Mouse (Mus musculus) heart, embryonic 11.5 days (tissue): ENCODE data around the gene Zc2hc1b. TPM values are rescaled to one million over a fixed set of nuclear protein-coding genes. Genes with fewer than 3 reads are reported as not detected.

Experiments used
- ATAC-seq: fragments of 200-750 bp; cut with Nextera tagmentation; replicated peaks from 2 replicates; pipeline ENCODE4 v1.8.0; 2017; ENCODE audit warnings: moderate library complexity; ENCODE audit not compliant: insufficient number of reproducible peaks, low FRiP score, low TSS enrichment
- H3K27ac ChIP-seq: fragments of 300-500 bp; sonication (generic); 2 replicates; pipeline ENCODE4 v1.5.1; 2014; ENCODE audit warnings: mild to moderate bottlenecking, low read depth, low read length
- H3K27me3 ChIP-seq: fragments of 300-500 bp; sonication (generic); 2 replicates; pipeline ENCODE4 v1.6.1; 2014; ENCODE audit warnings: mild to moderate bottlenecking, low read length, mixed read lengths; ENCODE audit not compliant: control insufficient read depth, insufficient read depth
- H3K36me3 ChIP-seq: fragments of 300-500 bp; sonication (generic); 2 replicates; pipeline ENCODE4 v1.6.1; 2014; ENCODE audit warnings: mild to moderate bottlenecking, low read length, moderate library complexity, mixed read lengths; ENCODE audit not compliant: control insufficient read depth, insufficient read depth
- H3K4me1 ChIP-seq: fragments of 300-500 bp; sonication (generic); 2 replicates; pipeline ENCODE4 v1.6.1; 2014; ENCODE audit warnings: low read length; ENCODE audit not compliant: control insufficient read depth, insufficient read depth
- H3K4me2 ChIP-seq: fragments of 300-500 bp; sonication (generic); 2 replicates; pipeline ENCODE4 v1.6.1; 2014; ENCODE audit warnings: mild to moderate bottlenecking, moderate library complexity
- H3K4me3 ChIP-seq: fragments of 300-500 bp; sonication (generic); 2 replicates; pipeline ENCODE4 v1.5.1; 2014; ENCODE audit warnings: low read depth, low read length
- H3K9ac ChIP-seq: fragments of 300-500 bp; sonication (generic); 2 replicates; pipeline ENCODE4 v1.6.1; 2014; ENCODE audit warnings: mild to moderate bottlenecking, low read depth, low read length, moderate library complexity
- H3K9me3 ChIP-seq: fragments of 300-500 bp; sonication (generic); replicated peaks from 2 replicates; pipeline ENCODE4 v1.6.1; 2016; ENCODE audit warnings: low read length; ENCODE audit not compliant: control insufficient read depth
- WGBS: fragments of 180-500 bp; shearing (Covaris S2); extraction: QIAGEN DNeasy Blood & Tissue Kit; methylation state at CpG from one replicate; pipeline ENCODE4 v1.1.7; 2014; ENCODE audit not compliant: insufficient replicate concordance; 5-methylcytosine and 5-hydroxymethylcytosine counted together
- polyA plus RNA-seq: library from polyadenylated mRNA; unstranded; fragments of >200 nt; fragmentation: Nextera tagmentation; extraction: Ambion mirVana; gene quantifications from 2 replicates; pipeline ENCODE4 v1.2.1, GENCODE M21; 2014

Zc2hc1b gene
- polyA plus RNA-seq, 1 experiment from 2014 or later: not detected

GRCm38 (mm10) chr10:13135751-13136150, 42.1 kb downstream of the Zc2hc1b start:
- no peak for ATAC-seq
- H3K4me1 ChIP-seq: no peaks in the 10 kb centered on the region
- 82% methylated on average over 7 of the region's 7 CpGs for WGBS
- no peak overlapping the region for H3K27ac ChIP-seq
- H3K9ac ChIP-seq: no peak overlapping the region
- H3K9me3 ChIP-seq: no peaks in the 10 kb centered on the region
- no peak overlapping the region for H3K4me3 ChIP-seq
- no peak overlapping the region for H3K4me2 ChIP-seq
- no peaks in the 10 kb centered on the region for H3K27me3 ChIP-seq
- H3K36me3 ChIP-seq: no peaks in the 10 kb centered on the region

- no peak overlapping the region for H3K9ac ChIP-seq
- H3K36me3 ChIP-seq: no peaks in the 10 kb centered on the region
- WGBS: 88% methylated on average over 7 of the region's 7 CpGs
- H3K4me1 ChIP-seq: no peaks in the 10 kb centered on the region
- H3K4me3 ChIP-seq: no peak overlapping the region
- H3K9me3 ChIP-seq: no peaks in the 10 kb centered on the region
- ATAC-seq: no peak
- H3K27ac ChIP-seq: no peak overlapping the region
- H3K4me2 ChIP-seq: no peak overlapping the region
- H3K27me3 ChIP-seq: no peaks in the 10 kb centered on the region
Observed at GRCm38 (mm10) chr10:13135276-13135675, 42.5 kb downstream of the Zc2hc1b start.

GRCm38 (mm10) chr10:13133850-13134249, 44.0 kb downstream of the Zc2hc1b start:
- no peak overlapping the region for H3K9ac ChIP-seq
- H3K4me1 ChIP-seq: no peaks in the 10 kb centered on the region
- no peak overlapping the region for H3K4me3 ChIP-seq
- no peaks in the 10 kb centered on the region for H3K9me3 ChIP-seq
- no peak for ATAC-seq
- H3K27ac ChIP-seq: no peak overlapping the region
- H3K27me3 ChIP-seq: no peaks in the 10 kb centered on the region
- no peak overlapping the region for H3K4me2 ChIP-seq
- no peaks in the 10 kb centered on the region for H3K36me3 ChIP-seq
- 68% methylated on average over 4 of the region's 4 CpGs for WGBS

- 89% methylated on average over 7 of the region's 7 CpGs for WGBS
- no peaks in the 10 kb centered on the region for H3K27me3 ChIP-seq
- H3K27ac ChIP-seq: no peak overlapping the region
- no peaks in the 10 kb centered on the region for H3K4me1 ChIP-seq
- no peak overlapping the region for H3K4me3 ChIP-seq
- no peaks in the 10 kb centered on the region for H3K9me3 ChIP-seq
- H3K36me3 ChIP-seq: 0 out of 2 replicates have a peak, but pooled peaks cover 4% of the 10 kb centered on the region
- no peak for ATAC-seq
- no peak overlapping the region for H3K4me2 ChIP-seq
- H3K9ac ChIP-seq: no peak overlapping the region
Observed at GRCm38 (mm10) chr10:13127946-13128345, 49.9 kb downstream of the Zc2hc1b start.

GRCm38 (mm10) chr10:13127335-13127734, 50.5 kb downstream of the Zc2hc1b start:
- ATAC-seq: no peak
- 71% methylated on average over 13 of the region's 13 CpGs for WGBS

GRCm38 (mm10) chr10:13125811-13126210, 52.0 kb downstream of the Zc2hc1b start:
- Histone ChIP-seq H3K9ac (no peak overlapping the region), H3K9me3 (no peaks in the 10 kb centered on the region), H3K4me1 (no peaks in the 10 kb centered on the region), H3K27me3 (no peaks in the 10 kb centered on the region), H3K4me3 (no peak overlapping the region), H3K36me3 (0 out of 2 replicates have a peak, but pooled peaks cover 4% of the 10 kb centered on the region), H3K27ac (no peak overlapping the region), H3K4me2 (no peak overlapping the region)
- no peak for ATAC-seq
- WGBS: 58% methylated on average over 3 of the region's 3 CpGs

More at GRCm38 (mm10) chr10:13127335-13127734, 50.5 kb downstream of the Zc2hc1b start:
- Histone ChIP-seq H3K27me3 (no peaks in the 10 kb centered on the region), H3K4me2 (no peak overlapping the region), H3K4me1 (no peaks in the 10 kb centered on the region), H3K9me3 (no peaks in the 10 kb centered on the region), H3K4me3 (no peak overlapping the region), H3K27ac (no peak overlapping the region), H3K9ac (no peak overlapping the region), H3K36me3 (0 out of 2 replicates have a peak, but pooled peaks cover 4% of the 10 kb centered on the region)

GRCm38 (mm10) chr10:13119300-13119699, 58.5 kb downstream of the Zc2hc1b start:
- Histone ChIP-seq H3K27ac (no peak overlapping the region), H3K36me3 (0 out of 2 replicates have a peak, but pooled peaks cover 2% of the 10 kb centered on the region), H3K4me2 (no peak overlapping the region), H3K9ac (no peak overlapping the region), H3K4me1 (peaks cover 27% of the 10 kb centered on the region), H3K9me3 (no peaks in the 10 kb centered on the region), H3K4me3 (no peak overlapping the region), H3K27me3 (no peaks in the 10 kb centered on the region)
- ATAC-seq: no peak
- 40% methylated on average over 2 of the region's 2 CpGs for WGBS

GRCm38 (mm10) chr10:13118770-13119102, 59.1 kb downstream of the Zc2hc1b start:
- H3K4me1 ChIP-seq: peaks cover 27% of the 10 kb centered on the region
- no peaks in the 10 kb centered on the region for H3K27me3 ChIP-seq
- 0 out of 2 replicates have a peak, but pooled peaks cover 2% of the 10 kb centered on the region for H3K36me3 ChIP-seq
- ATAC-seq: no peak
- no peak overlapping the region for H3K4me2 ChIP-seq
- H3K4me3 ChIP-seq: no peak overlapping the region
- no peaks in the 10 kb centered on the region for H3K9me3 ChIP-seq
- no peak overlapping the region for H3K9ac ChIP-seq
- WGBS: 45% methylated on average over 5 of the region's 5 CpGs
- 0 out of 2 replicates have a peak overlapping the region, but pooled peaks have one; percentile 62 for H3K27ac ChIP-seq

GRCm38 (mm10) chr10:13118024-13118769, 59.6 kb downstream of the Zc2hc1b start:
- Histone ChIP-seq H3K36me3 (0 out of 2 replicates have a peak, but pooled peaks cover 2% of the 10 kb centered on the region), H3K9ac (0 out of 2 replicates have a peak overlapping the region, but pooled peaks have one; percentile 28), H3K4me3 (no peak overlapping the region), H3K27me3 (no peaks in the 10 kb centered on the region), H3K27ac (peak overlapping the region; percentile 62), H3K4me2 (no peak overlapping the region), H3K9me3 (no peaks in the 10 kb centered on the region), H3K4me1 (peaks cover 27% of the 10 kb centered on the region)
- ATAC-seq: no peak
- 54% methylated on average over 7 of the region's 7 CpGs for WGBS
